Mouse (Mus musculus): Measurements from ENCODE around the gene Zfp934. TPM values are rescaled to one million over a fixed set of nuclear protein-coding genes. Genes with fewer than 3 reads are reported as not detected.

Zfp934 gene
- 7.8 and 9.3 TPM in 2 replicates for polyA plus RNA-seq (2021; fragmentation: Nextera tagmentation)
- long read RNA-seq, experiment 1, transcript Zfp934-209 (3 exons, 2,206 nt): minor isoform, 17 of 70 reads
- long read RNA-seq, experiment 1, transcript Zfp934-202 (4 exons, 2,147 nt): minor isoform, 5 of 70 reads
- long read RNA-seq, experiment 1, transcript Zfp934-208 (4 exons, 1,653 nt): major isoform, 19 of 70 reads
- long read RNA-seq, experiment 1, partial matches to known transcripts: 3 of 70 reads
- long read RNA-seq, experiment 1, other reads (novel, unspliced or antisense): 23 of 70 reads
- long read RNA-seq, experiment 2, transcript Zfp934-208 (4 exons, 1,653 nt): major isoform, 6 of 17 reads
- long read RNA-seq, experiment 2, partial matches to known transcripts: 2 of 17 reads
- long read RNA-seq, experiment 2, other reads (novel, unspliced or antisense): 1 of 17 reads

GRCm38 (mm10) chr13:62571099-62571498, at the start of gene Zfp934:
Gene Zfp934 (minus strand): TSS chr13:62571199.

GRCm38 (mm10) chr13:62558189-62559110, 12.5 kb downstream of the Zfp934 start, which contains the start of gene Zfp935:
Gene Zfp935 (minus strand): TSS chr13:62558511.

GRCm38 (mm10) chr13:62466424-62467334, 104.3 kb downstream of the Zfp934 start, which contains the start of gene Gm49359:
Gene Gm49359 (minus strand): TSS chr13:62466832.

Other genes starting within 250 kb of the Zfp934 start
- 1.5 and 1.7 TPM in 2 replicates for gene Gm3604, start 188.0 kb downstream of the Zfp934 start, polyA plus RNA-seq (2021; fragmentation: Nextera tagmentation)
- 5.7 and 6.0 TPM in 2 replicates for gene Gm49359, start 104.4 kb downstream of the Zfp934 start, polyA plus RNA-seq (2021; fragmentation: Nextera tagmentation)
- gene Zfp935, start 12.7 kb downstream of the Zfp934 start, polyA plus RNA-seq (2021; fragmentation: Nextera tagmentation): not detected in 2 replicates
- gene 6720489N17Rik, start 53.0 kb upstream of the Zfp934 start, polyA plus RNA-seq (2021; fragmentation: Nextera tagmentation): 3.1 and 4.1 TPM in 2 replicates
- 14.4 and 14.7 TPM in 2 replicates for gene Platr25, start 189.5 kb upstream of the Zfp934 start, polyA plus RNA-seq (2021; fragmentation: Nextera tagmentation)
- gene Gm5141, start 214.6 kb upstream of the Zfp934 start, polyA plus RNA-seq (2021; fragmentation: Nextera tagmentation): 4.1 and 5.8 TPM in 2 replicates